Mouse (Mus musculus) MEL (cell line): ENCODE data around the gene Acer1. TPM values are rescaled to one million over a fixed set of nuclear protein-coding genes. Genes with fewer than 3 reads are reported as not detected.

Experiments used
- DNase-seq: peaks from one replicate; pipeline ENCODE4 v3.0.0; 2011; ENCODE audit warnings: low read depth, low spot score
- H3K27ac ChIP-seq: 2 replicates; pipeline ENCODE4 v1.5.1; 2012; ENCODE audit warnings: low read depth, mild to moderate bottlenecking, control low read depth, low read length, moderate library complexity; ENCODE audit not compliant: control insufficient read depth
- H3K27me3 ChIP-seq, 2 experiments: fragments of 150-350 bp in 1 of 2; sonication (generic) in 1 of 2; 2 replicates each; pipeline ENCODE4 v1.6.1; 2012; ENCODE audit warnings: low read length in 2 of 2, mild to moderate bottlenecking in 2 of 2, improper control_type of control experiment in 1 of 2, moderate library complexity in 1 of 2; ENCODE audit not compliant: insufficient read depth in 2 of 2, control insufficient read depth in 1 of 2
- H3K36me3 ChIP-seq, 2 experiments: 2 replicates each; pipeline ENCODE4 v1.6.1; 2012 to 2014; ENCODE audit warnings: low read length in 2 of 2, improper control_type of control experiment in 1 of 2, inconsistent platforms in 1 of 2, mild to moderate bottlenecking in 1 of 2; ENCODE audit not compliant: insufficient read depth in 2 of 2, control insufficient read depth in 1 of 2
- H3K4me1 ChIP-seq, 2 experiments: fragments of 150-350 bp in 1 of 2; sonication (generic) in 1 of 2; 2 replicates each; pipeline ENCODE4 v1.6.1; 2012; ENCODE audit warnings: low read length in 2 of 2, improper control_type of control experiment in 1 of 2, mild to moderate bottlenecking in 1 of 2; ENCODE audit not compliant: insufficient read depth in 2 of 2, control insufficient read depth in 1 of 2
- H3K4me3 ChIP-seq, 2 experiments: fragments of 150-350 bp in 1 of 2; sonication (generic) in 1 of 2; 2 replicates each; pipeline ENCODE4 v1.5.1; 2012; ENCODE audit warnings: low read depth in 2 of 2, low read length in 2 of 2, mild to moderate bottlenecking in 2 of 2, moderate library complexity in 2 of 2, control low read depth in 1 of 2, improper control_type of control experiment in 1 of 2; ENCODE audit not compliant: control insufficient read depth in 1 of 2, insufficient read depth in 1 of 2
- H3K79me2 ChIP-seq: 2 replicates; pipeline ENCODE4 v1.6.1; 2012; ENCODE audit warnings: mild to moderate bottlenecking, low read length, moderate library complexity; ENCODE audit not compliant: control insufficient read depth, poor library complexity, insufficient read depth
- H3K9ac ChIP-seq: 2 replicates; pipeline ENCODE4 v1.6.1; 2012; ENCODE audit warnings: low read depth, mild to moderate bottlenecking, control low read depth, low read length, moderate library complexity; ENCODE audit not compliant: control insufficient read depth, poor library complexity, severe bottlenecking
- H3K9me3 ChIP-seq: fragments of 150-350 bp; sonication (generic); replicated peaks from 2 replicates; pipeline ENCODE4 v1.6.1; 2012; ENCODE audit warnings: mild to moderate bottlenecking, low read length, improper control_type of control experiment, moderate library complexity; ENCODE audit not compliant: insufficient read depth
- CHD1 ChIP-seq: IDR thresholded peaks from 2 replicates; pipeline ENCODE4 v1.6.1; 2012; ENCODE audit warnings: low read depth, mild to moderate bottlenecking, inconsistent platforms, low read length, improper control_type of control experiment
- CTCF ChIP-seq, 3 experiments: IDR thresholded peaks in 2 of 3; conservative IDR thresholded peaks in 1 of 3; 2 replicates each; pipeline ENCODE4 v1.5.1; 2011 to 2012; ENCODE audit warnings: low read length in 3 of 3, low read depth in 2 of 3, mild to moderate bottlenecking in 2 of 3, improper control_type of control experiment in 1 of 3, inconsistent platforms in 1 of 3, mixed read lengths in 1 of 3, moderate library complexity in 1 of 3; ENCODE audit not compliant: control insufficient read depth in 1 of 3, insufficient read depth in 1 of 3, poor library complexity in 1 of 3, severe bottlenecking in 1 of 3
- ETS1 ChIP-seq: IDR thresholded peaks from 2 replicates; pipeline ENCODE4 v1.6.1; 2012; ENCODE audit warnings: low read depth, mild to moderate bottlenecking, inconsistent platforms, low read length, improper control_type of control experiment, moderate library complexity
- GABPA ChIP-seq: IDR thresholded peaks from 2 replicates; pipeline ENCODE4 v1.6.1; 2012; ENCODE audit warnings: low read depth, mild to moderate bottlenecking, inconsistent platforms, low read length, improper control_type of control experiment, moderate library complexity
- GATA1 ChIP-seq: IDR thresholded peaks from 2 replicates; pipeline ENCODE4 v1.6.1; 2011; ENCODE audit warnings: low read depth, low read length, improper control_type of control experiment
- HCFC1 ChIP-seq: IDR thresholded peaks from 2 replicates; pipeline ENCODE4 v1.6.1; 2012; ENCODE audit warnings: low read depth, mild to moderate bottlenecking, inconsistent platforms, low read length, improper control_type of control experiment, moderate library complexity
- MAX ChIP-seq: IDR thresholded peaks from 2 replicates; pipeline ENCODE4 v1.6.1; 2011; ENCODE audit warnings: low read length, improper control_type of control experiment
- MAZ ChIP-seq: IDR thresholded peaks from 2 replicates; pipeline ENCODE4 v1.6.1; 2012; ENCODE audit warnings: low read depth, mild to moderate bottlenecking, inconsistent platforms, low read length, improper control_type of control experiment
- MEF2A ChIP-seq: IDR thresholded peaks from 2 replicates; pipeline ENCODE4 v1.6.1; 2014; ENCODE audit warnings: low read depth, mild to moderate bottlenecking, inconsistent platforms, low read length, improper control_type of control experiment; ENCODE audit not compliant: poor library complexity, insufficient replicate concordance, severe bottlenecking; ENCODE audit errors: extremely low read depth
- MXI1 ChIP-seq: IDR thresholded peaks from 2 replicates; pipeline ENCODE4 v1.6.1; 2011; ENCODE audit warnings: mild to moderate bottlenecking, low read depth, low read length, improper control_type of control experiment
- MYC ChIP-seq: IDR thresholded peaks from 2 replicates; pipeline ENCODE4 v1.6.1; 2011; ENCODE audit warnings: low read depth, mild to moderate bottlenecking, low read length, improper control_type of control experiment, moderate library complexity
- NRF1 ChIP-seq: IDR thresholded peaks from 2 replicates; pipeline ENCODE4 v1.6.1; 2014; ENCODE audit warnings: low read depth, mild to moderate bottlenecking, inconsistent platforms, low read length, improper control_type of control experiment, moderate library complexity; ENCODE audit not compliant: poor library complexity, insufficient read depth, severe bottlenecking
- RAD21 ChIP-seq: IDR thresholded peaks from 2 replicates; pipeline ENCODE4 v1.6.1; 2011; ENCODE audit warnings: mild to moderate bottlenecking, low read depth, low read length, improper control_type of control experiment
- SMC3 ChIP-seq: IDR thresholded peaks from 2 replicates; pipeline ENCODE4 v1.6.1; 2011; ENCODE audit warnings: low read depth, low read length, improper control_type of control experiment
- ZC3H11A ChIP-seq: IDR thresholded peaks from 2 replicates; pipeline ENCODE4 v1.6.1; 2012; ENCODE audit warnings: low read depth, mild to moderate bottlenecking, inconsistent platforms, low read length, improper control_type of control experiment
- ZMIZ1 ChIP-seq: IDR thresholded peaks from 2 replicates; pipeline ENCODE4 v1.6.1; 2012; ENCODE audit warnings: low read depth, mild to moderate bottlenecking, inconsistent platforms, low read length, improper control_type of control experiment, moderate library complexity
- ZNF384 ChIP-seq: IDR thresholded peaks from 2 replicates; pipeline ENCODE4 v1.6.1; 2012; ENCODE audit warnings: low read depth, mild to moderate bottlenecking, inconsistent platforms, low read length, improper control_type of control experiment
- polyA plus RNA-seq, 2 experiments: library from polyadenylated mRNA; stranded (reverse) in 1 of 2; unstranded in 1 of 2; fragments of >175 nt in 1 of 2; fragments of >200 nt in 1 of 2; gene quantifications; 2 replicates each; pipeline versions ENCODE4 v1.2.1 to v1.2.4; 2012; ENCODE audit warnings: low replicate concordance in 2 of 2, low read depth in 1 of 2; ENCODE audit not compliant: insufficient read length in 2 of 2, insufficient read depth in 1 of 2, missing spikeins in 1 of 2
- total RNA-seq: library from RNA; depleted of rRNA; stranded (reverse); fragments of 300-350 nt; gene quantifications from 2 replicates; pipeline ENCODE4 v1.2.3, GENCODE M21; 2012

Gene Acer1
- total and polyA plus RNA-seq, 3 experiments = 0.03 TPM; not detected in 2

DNA sequence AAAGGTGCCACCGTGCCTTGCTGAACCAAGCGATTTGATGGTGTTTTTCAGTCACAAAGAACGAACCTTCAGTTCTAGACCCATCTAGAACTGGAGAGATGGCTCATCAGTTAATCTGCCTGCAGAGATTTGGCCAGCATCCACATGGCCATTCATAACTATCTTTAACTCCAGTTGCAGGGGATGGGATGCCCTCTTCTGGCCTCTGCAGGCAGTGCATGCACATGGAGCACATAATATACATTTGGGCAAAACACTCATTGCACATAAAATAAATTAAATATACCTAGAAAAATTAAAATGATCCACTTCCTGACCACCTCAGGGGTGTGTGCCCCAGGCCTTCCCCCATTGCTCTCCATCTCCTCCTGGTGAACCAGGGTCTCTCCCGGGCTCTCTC lies 20.0 kb downstream of the Acer1 start:
- peaks cover 7 to 15% of the 10 kb centered on the region in 2 experiments for H3K27me3 ChIP-seq
- no peak overlapping the region for H3K9ac ChIP-seq
- H3K79me2 ChIP-seq = no peaks in the 10 kb centered on the region
- peak; percentile 25 for DNase-seq
- H3K36me3 ChIP-seq = peaks cover 0 to 2% of the 10 kb centered on the region in 2 experiments; a peak in 1 of 4 replicates
- H3K27ac ChIP-seq = no peak overlapping the region
- no peak overlapping the region for H3K4me3 ChIP-seq
- H3K9me3 ChIP-seq = no peaks in the 10 kb centered on the region
- TF ChIP-seq CTCF (IDR thresholded peaks at IDR 0.05 in 2 of 3, conservative IDR thresholded peaks at IDR 0.05 in 1 of 3; ENCODE audit: control insufficient read depth in 1 of 3, insufficient read depth in 1 of 3, low read depth in 2 of 3, low read length in 3 of 3, poor library complexity in 1 of 3, severe bottlenecking in 1 of 3) = peak; percentile 36 to 51 (median 44); a peak in 5 of 6 replicates
- TF ChIP-seq MYC = no peak
- peak; percentile 8; the same call in 1 of the 2 replicates for TF ChIP-seq ZC3H11A
- no peak for TF ChIP-seq MAX
- TF ChIP-seq SMC3 = peak; percentile 20; the same call in 1 of the 2 replicates
- TF ChIP-seq RAD21 = peak; percentile 36
- TF ChIP-seq, all 39 proteins: peak for 4
- peaks cover 0 to 6% of the 10 kb centered on the region in 2 experiments; a peak in 2 of 4 replicates for H3K4me1 ChIP-seq

DNA sequence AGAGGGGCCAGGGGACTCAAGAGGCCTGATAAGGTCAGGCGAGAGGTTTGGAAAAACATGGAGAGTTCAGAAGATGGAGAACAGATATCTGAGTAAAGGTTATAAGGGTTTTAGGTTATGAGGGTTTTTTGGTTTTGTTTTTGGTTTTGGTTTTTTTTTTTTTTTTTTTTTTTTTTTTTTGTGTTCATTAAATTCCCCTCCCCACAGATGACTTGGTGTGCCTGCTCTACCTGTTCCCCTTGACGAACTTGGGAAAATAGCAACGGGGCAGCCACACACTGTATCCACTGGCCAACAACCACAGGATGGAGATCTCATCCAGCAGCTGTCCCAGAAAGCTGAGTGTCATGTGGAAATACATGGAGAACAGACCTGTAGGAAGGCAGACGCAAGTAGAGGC lies 23.3 kb downstream of the Acer1 start:
- H3K79me2 ChIP-seq = no peaks in the 10 kb centered on the region
- no peak overlapping the region for H3K27ac ChIP-seq
- peaks cover under 1 to 2% of the 10 kb centered on the region in 2 experiments; a peak in 3 of 4 replicates for H3K27me3 ChIP-seq
- peaks cover 0 to 6% of the 10 kb centered on the region in 2 experiments; a peak in 2 of 4 replicates for H3K4me1 ChIP-seq
- TF ChIP-seq GATA1 (no peak), ZNF384 (peak; percentile 66), MAX (no peak), HCFC1 (no peak), MXI1 (no peak), CHD1 (no peak), GABPA (no peak), MEF2A (no peak)
- H3K9ac ChIP-seq = no peak overlapping the region
- DNase-seq = no peak
- H3K9me3 ChIP-seq = no peaks in the 10 kb centered on the region
- no peak overlapping the region for H3K4me3 ChIP-seq
- peaks cover 0 to 2% of the 10 kb centered on the region in 2 experiments; a peak in 1 of 4 replicates for H3K36me3 ChIP-seq

DNA sequence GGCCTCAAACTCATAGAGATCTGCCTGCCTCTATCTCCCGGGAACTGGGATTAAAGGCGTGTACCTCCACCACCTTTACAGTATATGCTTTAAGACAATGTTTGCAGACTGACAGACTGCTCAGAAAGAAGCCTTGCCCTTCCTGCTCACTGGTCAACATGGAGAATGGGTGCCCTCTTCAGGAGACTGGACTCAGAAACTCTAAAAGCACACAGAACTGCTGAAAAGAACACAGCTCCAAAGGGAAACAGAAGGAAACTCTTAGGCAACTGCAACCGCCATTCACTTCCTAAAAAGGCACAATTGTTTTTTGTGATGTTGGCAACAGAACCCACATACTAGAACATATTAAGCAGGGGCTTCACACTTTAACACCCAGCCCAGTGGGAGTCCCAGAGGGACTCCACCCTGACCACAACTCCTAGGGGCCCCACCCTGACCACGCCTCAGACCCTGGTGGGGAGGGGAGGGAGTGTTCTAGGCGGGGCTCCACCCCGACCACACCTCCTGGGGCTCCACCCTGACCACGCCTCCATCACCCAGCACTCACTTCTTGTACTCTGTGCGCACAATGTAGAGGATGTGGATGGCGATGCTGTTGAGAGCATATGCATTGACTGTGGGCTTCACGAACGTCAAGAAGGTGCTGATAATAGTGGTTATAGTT lies 24.0 kb downstream of the Acer1 start:
- peaks cover 0 to 6% of the 10 kb centered on the region in 2 experiments; a peak in 2 of 4 replicates for H3K4me1 ChIP-seq
- peak in 1 of 3 experiments; percentile 22; a peak in 2 of 6 replicates for TF ChIP-seq CTCF (IDR thresholded peaks at IDR 0.05 in 2 of 3, conservative IDR thresholded peaks at IDR 0.05 in 1 of 3; ENCODE audit: control insufficient read depth in 1 of 3, insufficient read depth in 1 of 3, low read depth in 2 of 3, low read length in 3 of 3, poor library complexity in 1 of 3, severe bottlenecking in 1 of 3)
- peak; percentile 34 for TF ChIP-seq RAD21
- TF ChIP-seq ZMIZ1 = no peak
- 0 out of 2 replicates have a peak, but pooled peaks have one; percentile 28 for TF ChIP-seq SMC3
- TF ChIP-seq MYC = peak; percentile 43; the same call in 1 of the 2 replicates
- TF ChIP-seq MAZ = peak; percentile 82; the same call in 1 of the 2 replicates
- TF ChIP-seq ETS1 = 0 out of 2 replicates have a peak, but pooled peaks have one; percentile 8
- peak; percentile 34; the same call in 1 of the 2 replicates for TF ChIP-seq MAX
- 0 out of 2 replicates have a peak, but pooled peaks have one; percentile 12 for TF ChIP-seq NRF1
- TF ChIP-seq ZC3H11A = no peak
- H3K9ac ChIP-seq = peak overlapping the region; percentile 2; the same call in 1 of the 2 replicates
- H3K27ac ChIP-seq = no peak overlapping the region
- H3K4me3 ChIP-seq = peak overlapping the region; percentile 15 to 47
- peak; percentile 86 for DNase-seq
- H3K79me2 ChIP-seq = no peaks in the 10 kb centered on the region
- no peaks in the 10 kb centered on the region for H3K9me3 ChIP-seq
- H3K36me3 ChIP-seq = peaks cover 0 to 2% of the 10 kb centered on the region in 2 experiments; a peak in 1 of 4 replicates
- H3K27me3 ChIP-seq = no peaks in the 10 kb centered on the region; a peak in 1 of 4 replicates
